Mouse (Mus musculus): ENCODE measurements around the gene Map4k5.

- no peak for TF ChIP-seq GATA1 (IDR thresholded peaks at IDR 0.05; ENCODE audit: borderline replicate concordance, low read length)
- TF ChIP-seq FLI1 (IDR thresholded peaks at IDR 0.05; ENCODE audit: low read length), result no peak
These were observed 49.2 kb downstream of the Map4k5 start for GRCm38 (mm10) chr12:69843531-69844445.

All from megakaryocyte, embryonic 14.5 days (primary cell).